Mouse (Mus musculus): Measurements from ENCODE around the gene Gja10. TPM values are rescaled to one million over a fixed set of nuclear protein-coding genes. Genes with fewer than 3 reads are reported as not detected.
A peak's percentile ranks its signal among the peaks of the same experiment; 100 is the strongest.

Gene Gja10
- total and polyA plus RNA-seq, 3 experiments: 0.13 TPM; not detected in 2

- DNase-seq (ENCODE audit: extremely low read depth): peak; percentile 60
- Histone ChIP-seq H3K9ac (ENCODE audit: insufficient read depth, low read depth) (no peak overlapping the region), H3K36me3 (replicated peaks in 1 of 2; ENCODE audit: control insufficient read depth in 1 of 2, insufficient read depth in 1 of 2, low read length in 1 of 2) (no peaks in the 10 kb centered on the region), H3K79me2 (replicated peaks; ENCODE audit: control insufficient read depth, extremely low read depth, insufficient read depth, poor library complexity, severe bottlenecking) (no peaks in the 10 kb centered on the region), H3K9me3 (replicated peaks; ENCODE audit: low read length) (no peaks in the 10 kb centered on the region), H3K27ac (ENCODE audit: insufficient read depth, low read depth) (no peak overlapping the region), H3K4me3 (replicated peaks in 1 of 3; ENCODE audit: low read depth in 2 of 3, low read length in 2 of 3, poor library complexity in 1 of 3) (no peak overlapping the region), H3K4me2 (ENCODE audit: insufficient read depth, low read depth, poor library complexity, severe bottlenecking) (no peak overlapping the region), H3K4me1 (ENCODE audit: control insufficient read depth in 1 of 2, insufficient read depth in 2 of 2) (peaks cover 3 to 4% of the 10 kb centered on the region in 2 experiments; a peak in 2 of 4 replicates), H3K27me3 (replicated peaks) (no peaks in the 10 kb centered on the region)
- dilution Hi-C loops (cut with MboI; ENCODE audit: extremely low pct_ligation_motif_present, extremely low pct_unique_long_range_greater_than_20kb, low sequenced_read_pairs): no loop called here
- TF ChIP-seq MAX (IDR thresholded peaks at IDR 0.05; ENCODE audit: low read length): peak; percentile 41; the same call in 1 of the 2 replicates
- peak; percentile 33 to 86; a peak in 3 of 4 replicates for TF ChIP-seq CTCF (conservative IDR thresholded peaks at IDR 0.05 in 1 of 2, IDR thresholded peaks at IDR 0.05 in 1 of 2; ENCODE audit: low read depth in 2 of 2, low read length in 2 of 2)
- TF ChIP-seq MYC (IDR thresholded peaks at IDR 0.05; ENCODE audit: low read depth, low read length): peak; percentile 73; the same call in 1 of the 2 replicates
- TF ChIP-seq RAD21 (IDR thresholded peaks at IDR 0.05; ENCODE audit: low read depth, low read length): peak; percentile 93
- TF ChIP-seq POLR2AphosphoS2 (IDR thresholded peaks at IDR 0.05; ENCODE audit: low read depth, low read length): no peak
- no peak for TF ChIP-seq HCFC1 (IDR thresholded peaks at IDR 0.05; ENCODE audit: low read depth, low read length)
- TF ChIP-seq ZC3H11A (IDR thresholded peaks at IDR 0.05; ENCODE audit: low read depth, low read length): peak; percentile 49; the same call in 1 of the 2 replicates
- TF ChIP-seq IRF4 (IDR thresholded peaks at IDR 0.05; ENCODE audit: low read depth, low read length): 0 out of 2 replicates have a peak, but pooled peaks have one; percentile 26
- TF ChIP-seq TCF12 (IDR thresholded peaks at IDR 0.05; ENCODE audit: low read depth, low read length): 0 out of 2 replicates have a peak, but pooled peaks have one; percentile 20
- TF ChIP-seq ZNF384 (IDR thresholded peaks at IDR 0.05; ENCODE audit: low read depth, low read length): peak; percentile 82
- peak; percentile 81 for TF ChIP-seq SMC3 (IDR thresholded peaks at IDR 0.05; ENCODE audit: low read depth, low read length)
- TF ChIP-seq ETS1 (conservative IDR thresholded peaks at IDR 0.05; ENCODE audit: low read depth, low read length): no peak
- TF ChIP-seq POLR2A (IDR thresholded peaks at IDR 0.05; ENCODE audit: low read depth, low read length): no peak
- in situ Hi-C loops (cut with MboI; ENCODE audit: low pct_ligation_motif_present, low pct_unique_long_range_greater_than_20kb, low sequenced_read_pairs): no loop called here
Measured at GRCm38 (mm10) chr4:32572118-32572517, 30.4 kb downstream of the Gja10 start.

- Histone ChIP-seq H3K79me2 (replicated peaks; ENCODE audit: control insufficient read depth, extremely low read depth, insufficient read depth, poor library complexity, severe bottlenecking) (no peaks in the 10 kb centered on the region), H3K4me1 (ENCODE audit: control insufficient read depth in 1 of 2, insufficient read depth in 2 of 2) (peaks cover 3 to 4% of the 10 kb centered on the region in 2 experiments; a peak in 2 of 4 replicates), H3K4me3 (replicated peaks in 1 of 3; ENCODE audit: low read depth in 2 of 3, low read length in 2 of 3, poor library complexity in 1 of 3) (no peak overlapping the region), H3K27me3 (replicated peaks) (no peaks in the 10 kb centered on the region), H3K9me3 (replicated peaks; ENCODE audit: low read length) (no peaks in the 10 kb centered on the region), H3K9ac (ENCODE audit: insufficient read depth, low read depth) (no peak overlapping the region), H3K4me2 (ENCODE audit: insufficient read depth, low read depth, poor library complexity, severe bottlenecking) (no peak overlapping the region), H3K36me3 (replicated peaks in 1 of 2; ENCODE audit: control insufficient read depth in 1 of 2, insufficient read depth in 1 of 2, low read length in 1 of 2) (no peaks in the 10 kb centered on the region), H3K27ac (ENCODE audit: insufficient read depth, low read depth) (no peak overlapping the region)
- no peak for TF ChIP-seq RCOR1 (conservative IDR thresholded peaks at IDR 0.05; ENCODE audit: low read depth, low read length)
- TF ChIP-seq EP300 (IDR thresholded peaks at IDR 0.05; ENCODE audit: low read length): no peak
- TF ChIP-seq SIN3A (IDR thresholded peaks at IDR 0.05; ENCODE audit: low read length): no peak
- TF ChIP-seq ZMIZ1 (IDR thresholded peaks at IDR 0.05; ENCODE audit: low read depth, low read length): no peak
- no peak for TF ChIP-seq ZNF384 (IDR thresholded peaks at IDR 0.05; ENCODE audit: low read depth, low read length)
- TF ChIP-seq RAD21 (IDR thresholded peaks at IDR 0.05; ENCODE audit: low read depth, low read length): no peak
- TF ChIP-seq POLR2A (IDR thresholded peaks at IDR 0.05; ENCODE audit: low read depth, low read length): no peak
- no peak for TF ChIP-seq JUND (conservative IDR thresholded peaks at IDR 0.05; ENCODE audit: low read depth, low read length)
- TF ChIP-seq USF2 (conservative IDR thresholded peaks at IDR 0.05; ENCODE audit: low read depth, low read length): no peak
- no peak for TF ChIP-seq MXI1 (IDR thresholded peaks at IDR 0.05; ENCODE audit: low read depth, low read length)
- no peak for TF ChIP-seq MEF2A (IDR thresholded peaks at IDR 0.05; ENCODE audit: borderline replicate concordance, low read depth, low read length)
- no peak for TF ChIP-seq IRF4 (IDR thresholded peaks at IDR 0.05; ENCODE audit: low read depth, low read length)
- no peak for TF ChIP-seq PAX5 (IDR thresholded peaks at IDR 0.05; ENCODE audit: low read length)
- no peak for DNase-seq (ENCODE audit: extremely low read depth)
- dilution Hi-C loops (cut with MboI; ENCODE audit: extremely low pct_ligation_motif_present, extremely low pct_unique_long_range_greater_than_20kb, low sequenced_read_pairs) (no loop called here), in situ Hi-C loops (cut with MboI; ENCODE audit: low pct_ligation_motif_present, low pct_unique_long_range_greater_than_20kb, low sequenced_read_pairs) (no loop called here)
Measured at GRCm38 (mm10) chr4:32571441-32571840, 31.1 kb downstream of the Gja10 start.
